Mouse (Mus musculus) heart, embryonic 14.5 days (tissue): ENCODE measurements around the gene Ednrb. TPM values are rescaled to one million over a fixed set of nuclear protein-coding genes. Genes with fewer than 3 reads are reported as not detected.
A peak's percentile ranks its signal among the peaks of the same experiment; 100 is the strongest.
"Not testable (repeated sequence)": the region's sequence is repeated elsewhere in the genome, so short reads cannot be mapped to it uniquely, and the experiment has no call there.

ENCODE experiments used
- ATAC-seq: fragments of 200-750 bp; cut with Nextera tagmentation; 2 replicates; pipeline ENCODE4 v1.8.0; 2017; ENCODE audit warnings: low read depth, moderate TSS enrichment; ENCODE audit not compliant: insufficient number of reproducible peaks, insufficient read depth, low FRiP score
- H3K27ac ChIP-seq, 2 experiments: fragments of 200-500 bp in 1 of 2; fragments of 300-500 bp in 1 of 2; sonication (generic) in 1 of 2; replicated peaks in 1 of 2; 2 replicates each; pipeline ENCODE4 v1.5.1; 2012 to 2014; ENCODE audit warnings: low read depth in 2 of 2, low read length in 2 of 2, control low read depth in 1 of 2, mild to moderate bottlenecking in 1 of 2, mixed read lengths in 1 of 2; ENCODE audit not compliant: control insufficient read depth in 1 of 2, insufficient read depth in 1 of 2
- H3K27me3 ChIP-seq: fragments of 300-500 bp; sonication (generic); 2 replicates; pipeline ENCODE4 v1.6.1; 2014; ENCODE audit warnings: mild to moderate bottlenecking, low read length, control low read depth; ENCODE audit not compliant: control insufficient read depth, insufficient read depth
- H3K36me3 ChIP-seq: fragments of 300-500 bp; sonication (generic); 2 replicates; pipeline ENCODE4 v1.6.1; 2014; ENCODE audit warnings: mild to moderate bottlenecking, control low read depth, low read length, mixed read lengths; ENCODE audit not compliant: control insufficient read depth, insufficient read depth
- H3K4me1 ChIP-seq, 2 experiments: fragments of 200-500 bp in 1 of 2; fragments of 300-500 bp in 1 of 2; sonication (generic) in 1 of 2; 2 replicates each; pipeline ENCODE4 v1.6.1; 2012 to 2014; ENCODE audit warnings: low read length in 2 of 2, control low read depth in 1 of 2, mixed read lengths in 1 of 2; ENCODE audit not compliant: control insufficient read depth in 2 of 2, insufficient read depth in 2 of 2
- H3K4me2 ChIP-seq: fragments of 300-500 bp; sonication (generic); 2 replicates; pipeline ENCODE4 v1.6.1; 2014; ENCODE audit warnings: mild to moderate bottlenecking, low read length
- H3K4me3 ChIP-seq, 2 experiments: fragments of 200-500 bp in 1 of 2; fragments of 300-500 bp in 1 of 2; sonication (generic) in 1 of 2; 2 replicates each; pipeline ENCODE4 v1.5.1; 2012 to 2014; ENCODE audit warnings: low read length in 2 of 2, mild to moderate bottlenecking in 2 of 2, control low read depth in 1 of 2, low read depth in 1 of 2, moderate library complexity in 1 of 2; ENCODE audit not compliant: control insufficient read depth in 1 of 2, insufficient read depth in 1 of 2
- H3K9ac ChIP-seq: fragments of 300-500 bp; sonication (generic); 2 replicates; pipeline ENCODE4 v1.6.1; 2014; ENCODE audit warnings: mild to moderate bottlenecking, low read length
- H3K9me3 ChIP-seq: fragments of 300-500 bp; sonication (generic); 2 replicates; pipeline ENCODE4 v1.6.1; 2016; ENCODE audit warnings: low read length, control low read depth; ENCODE audit not compliant: control insufficient read depth
- whole genome bisulfite sequencing: fragments of 180-500 bp; shearing (Covaris S2); extraction: QIAGEN DNeasy Blood & Tissue Kit; methylation state at CpG from one replicate; pipeline ENCODE4 v1.1.7; 2014; 5-methylcytosine and 5-hydroxymethylcytosine counted together
- polyA plus RNA-seq: library from polyadenylated mRNA; unstranded; fragments of >200 nt; fragmentation: Nextera tagmentation; extraction: Ambion mirVana; gene quantifications from 2 replicates; pipeline ENCODE4 v1.2.1, GENCODE M21; 2014

Ednrb gene
- polyA plus RNA-seq, 1 experiment from 2014 or later, result 114 TPM

DNA sequence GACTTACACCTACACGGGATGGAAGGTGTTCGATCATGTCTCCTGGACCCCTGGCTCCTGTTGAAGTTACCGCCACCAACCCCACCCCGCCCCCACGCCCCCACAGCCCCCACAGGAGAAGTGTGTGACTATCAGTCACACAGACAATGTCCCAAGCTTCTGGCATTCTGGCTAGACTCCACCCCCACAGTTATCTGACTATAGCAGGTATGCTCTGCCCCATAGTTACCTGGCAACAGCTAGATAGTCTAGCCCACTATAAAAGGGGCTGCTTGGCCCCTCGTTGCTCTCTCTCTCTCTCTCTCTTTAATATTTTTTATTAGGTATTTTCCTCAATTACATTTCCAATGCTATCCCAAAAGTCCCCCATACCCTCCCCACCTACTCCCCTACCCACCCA, 63.9 kb downstream of the Ednrb start:
- WGBS, result 88% methylated on average over 6 of the region's 6 CpGs
- not testable (repeated sequence) for H3K4me3 ChIP-seq, H3K36me3 ChIP-seq, H3K4me1 ChIP-seq, H3K27ac ChIP-seq, ATAC-seq, H3K9me3 ChIP-seq, H3K27me3 ChIP-seq, H3K4me2 ChIP-seq, H3K9ac ChIP-seq

DNA sequence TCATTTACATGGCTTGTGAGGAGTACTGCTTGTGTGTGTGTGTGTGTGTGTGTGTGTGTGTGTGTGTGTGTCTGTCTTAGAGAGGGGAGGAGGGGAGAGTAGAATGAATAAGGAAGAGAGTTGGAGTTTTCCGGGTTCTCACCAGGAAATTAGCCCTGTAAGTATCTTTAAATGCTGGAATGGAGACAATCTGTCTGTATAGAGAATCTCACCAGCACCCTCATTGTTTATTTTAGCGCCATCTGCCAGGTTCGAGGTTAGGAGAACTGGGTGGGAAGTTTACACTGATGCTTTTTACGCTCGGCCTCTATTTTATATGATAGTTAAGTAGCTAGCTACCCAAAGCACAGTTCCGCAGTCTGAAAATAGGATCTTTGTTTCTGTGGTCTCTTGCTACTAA, 64.9 kb downstream of the Ednrb start:
- Histone ChIP-seq H3K9ac (no peak overlapping the region), H3K27ac (no peak overlapping the region), H3K4me3 (no peak overlapping the region), H3K4me1 (peaks cover 0 to 2% of the 10 kb centered on the region in 2 experiments; a peak in 1 of 4 replicates), H3K27me3 (no peaks in the 10 kb centered on the region), H3K36me3 (no peaks in the 10 kb centered on the region), H3K9me3 (no peaks in the 10 kb centered on the region), H3K4me2 (no peak overlapping the region)
- no peak for ATAC-seq
- 77% methylated on average over 6 of the region's 6 CpGs for WGBS

DNA sequence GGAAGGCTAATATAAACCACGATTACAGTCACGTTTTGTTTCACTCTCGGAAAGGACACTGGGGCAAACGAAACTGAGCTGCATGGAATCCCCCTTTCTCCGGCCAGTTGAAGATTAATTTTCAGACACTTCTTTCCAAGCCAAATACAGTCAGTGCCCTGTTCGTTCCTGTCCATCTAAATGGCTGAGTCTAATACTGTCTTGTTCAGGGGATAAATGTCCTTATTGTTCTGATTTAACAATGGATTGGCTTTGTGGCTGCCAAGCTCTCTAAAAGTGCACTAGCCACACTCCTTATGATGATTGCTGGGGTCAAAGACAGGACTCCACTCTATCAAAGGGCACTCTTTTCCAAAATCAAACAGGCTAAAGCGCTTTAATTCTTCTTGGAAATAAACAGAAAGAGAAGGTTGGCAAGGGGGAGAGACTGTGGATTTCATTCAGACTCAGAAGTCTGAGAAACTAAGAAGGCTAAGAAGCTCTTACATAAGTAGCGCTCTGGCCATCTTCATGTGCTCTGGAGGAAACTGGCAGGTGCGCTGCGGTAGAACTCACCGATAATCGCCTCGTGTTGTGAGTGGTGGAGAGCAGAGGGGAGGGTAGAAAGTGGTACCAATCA, 65.6 kb downstream of the Ednrb start:
- no peaks in the 10 kb centered on the region for H3K27me3 ChIP-seq
- 65% methylated on average over 13 of the region's 13 CpGs for WGBS
- H3K9ac ChIP-seq, result 0 out of 2 replicates have a peak overlapping the region, but pooled peaks have one; percentile 25
- peaks cover 0 to 2% of the 10 kb centered on the region in 2 experiments; a peak in 1 of 4 replicates for H3K4me1 ChIP-seq
- H3K4me2 ChIP-seq, result peak overlapping the region; percentile 57
- no peaks in the 10 kb centered on the region for H3K9me3 ChIP-seq
- no peak for ATAC-seq
- no peaks in the 10 kb centered on the region for H3K36me3 ChIP-seq
- no peak overlapping the region for H3K27ac ChIP-seq
- peak overlapping the region in 1 of 2 experiments; percentile 25; a peak in 2 of 4 replicates for H3K4me3 ChIP-seq

DNA sequence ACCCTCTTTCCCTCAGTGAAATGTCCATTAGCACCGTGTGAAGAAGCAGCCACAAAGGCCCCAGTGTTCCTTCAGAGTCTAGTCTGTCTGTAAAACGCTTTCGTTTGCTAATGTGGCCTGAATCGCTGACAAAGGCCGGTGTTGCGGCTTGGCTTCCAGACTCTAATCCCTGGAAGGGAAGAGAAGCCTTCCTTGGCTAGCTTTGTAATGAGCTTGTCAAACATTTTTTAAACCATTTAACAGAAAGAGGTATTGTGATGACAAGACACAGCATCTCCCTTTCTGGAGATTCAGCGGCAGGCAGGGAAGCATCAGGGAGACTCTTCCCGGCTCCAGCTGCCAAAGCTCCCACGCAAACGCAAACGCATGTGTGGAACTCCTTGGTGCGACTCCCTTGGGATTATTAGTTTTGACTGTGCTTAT, 66.2 kb downstream of the Ednrb start:
- Histone ChIP-seq H3K9ac (0 out of 2 replicates have a peak overlapping the region, but pooled peaks have one; percentile 25), H3K4me3 (peak overlapping the region; percentile 13 to 25; a peak in 3 of 4 replicates), H3K27ac (no peak overlapping the region), H3K9me3 (no peaks in the 10 kb centered on the region), H3K4me1 (peaks cover 0 to 2% of the 10 kb centered on the region in 2 experiments; a peak in 1 of 4 replicates), H3K36me3 (no peaks in the 10 kb centered on the region), H3K27me3 (no peaks in the 10 kb centered on the region), H3K4me2 (peak overlapping the region; percentile 57)
- WGBS, result 32% methylated on average over 12 of the region's 12 CpGs
- ATAC-seq, result no peak

DNA sequence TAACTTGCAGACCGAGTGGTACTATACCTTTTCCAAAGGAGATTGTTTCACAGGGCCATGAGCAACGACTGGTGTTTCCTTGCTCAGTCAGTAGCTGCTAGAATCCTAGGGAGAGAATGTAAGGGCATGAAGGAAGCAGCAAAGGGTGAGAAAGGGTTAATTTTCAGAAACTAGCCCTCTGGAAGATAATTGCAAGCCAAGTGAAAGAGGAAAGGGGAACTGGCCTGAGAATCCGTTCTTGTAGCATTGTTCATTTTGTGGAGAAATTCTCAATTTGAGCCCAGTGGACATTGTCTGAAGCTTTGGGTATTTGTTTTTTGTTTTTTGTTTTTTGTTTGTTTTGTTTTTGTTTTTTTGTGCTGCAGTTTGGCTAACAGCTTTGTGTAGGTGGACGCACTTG, 66.8 kb downstream of the Ednrb start:
- peaks cover 0 to 2% of the 10 kb centered on the region in 2 experiments; a peak in 1 of 4 replicates for H3K4me1 ChIP-seq
- H3K9ac ChIP-seq, result no peak overlapping the region
- ATAC-seq, result no peak
- no peaks in the 10 kb centered on the region for H3K36me3 ChIP-seq
- H3K9me3 ChIP-seq, result no peaks in the 10 kb centered on the region
- no peaks in the 10 kb centered on the region for H3K27me3 ChIP-seq
- 60% methylated on average over 4 of the region's 4 CpGs for WGBS
- H3K4me2 ChIP-seq, result no peak overlapping the region
- H3K27ac ChIP-seq, result no peak overlapping the region
- no peak overlapping the region for H3K4me3 ChIP-seq

DNA sequence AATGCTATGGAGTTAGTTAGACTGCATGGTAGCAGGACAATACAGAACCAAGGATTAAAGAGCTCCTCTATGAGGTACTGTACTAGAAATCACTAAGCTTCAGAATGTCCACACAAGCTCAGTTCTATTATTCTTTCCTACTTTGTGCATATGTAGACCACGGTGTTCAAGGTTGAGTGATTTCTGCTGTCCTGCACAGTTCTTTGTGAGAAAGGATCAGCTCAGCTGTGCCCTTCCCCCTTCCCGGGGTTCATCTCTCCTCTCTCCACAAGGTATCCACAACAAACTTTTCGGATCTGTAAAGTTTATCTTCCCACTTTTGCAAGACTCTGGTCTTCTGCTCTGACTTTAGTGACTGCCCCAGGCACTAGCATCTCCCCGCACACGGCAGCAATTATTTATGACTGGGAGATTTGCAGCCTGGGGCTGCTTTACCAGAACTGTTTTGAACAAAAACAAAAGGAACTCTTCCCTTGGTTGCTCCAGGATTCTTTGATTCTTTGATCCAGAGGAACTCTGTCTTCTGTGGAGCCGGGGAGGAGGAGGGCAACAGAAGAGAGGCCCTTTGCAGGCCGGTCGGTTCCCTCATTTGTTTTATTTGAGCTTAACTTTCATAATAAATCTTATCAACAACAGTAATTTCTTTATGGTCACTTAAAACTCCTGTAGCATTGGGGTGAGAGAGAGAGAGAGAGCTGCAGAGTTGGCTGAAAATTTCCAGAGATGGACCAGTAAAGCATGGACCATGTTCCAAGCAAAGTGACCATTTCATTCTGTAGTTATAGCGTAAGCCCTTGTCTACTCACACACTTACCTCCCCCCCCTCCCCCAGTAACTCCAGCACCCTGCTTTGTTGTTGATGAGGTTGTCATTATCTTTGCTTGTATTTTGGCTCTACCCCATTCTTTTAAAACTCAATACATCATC, 74.6 kb downstream of the Ednrb start:
- Histone ChIP-seq H3K36me3 (no peaks in the 10 kb centered on the region), H3K27ac (no peak overlapping the region), H3K9me3 (no peaks in the 10 kb centered on the region), H3K27me3 (no peaks in the 10 kb centered on the region), H3K4me2 (no peak overlapping the region), H3K4me1 (no peaks in the 10 kb centered on the region), H3K4me3 (no peak overlapping the region), H3K9ac (no peak overlapping the region)
- WGBS, result 71% methylated on average over 9 of the region's 9 CpGs
- no peak for ATAC-seq

DNA sequence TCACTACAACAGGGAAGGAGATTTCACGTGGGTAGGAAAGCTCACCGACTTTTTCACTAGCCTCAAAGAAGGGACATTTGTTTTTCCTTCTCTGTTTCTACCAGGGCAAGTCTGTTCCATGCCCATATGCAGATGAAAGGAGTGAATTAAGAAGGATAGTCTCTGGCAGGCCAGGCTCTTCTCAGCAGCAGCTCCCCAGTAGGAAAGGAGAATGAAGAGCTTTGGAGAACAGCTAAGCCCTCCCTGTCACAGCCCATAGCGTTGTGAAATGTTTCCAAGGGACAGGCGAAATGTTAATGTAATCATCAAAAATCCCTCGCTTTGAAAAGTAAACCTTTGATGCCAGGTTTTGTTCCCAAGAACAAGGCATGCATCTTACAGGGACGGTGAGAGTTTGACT, 76.7 kb downstream of the Ednrb start:
- ATAC-seq, result no peak
- no peak overlapping the region for H3K4me3 ChIP-seq
- H3K36me3 ChIP-seq, result no peaks in the 10 kb centered on the region
- no peak overlapping the region for H3K4me2 ChIP-seq
- WGBS, result 68% methylated on average over 6 of the region's 6 CpGs
- H3K4me1 ChIP-seq, result no peaks in the 10 kb centered on the region
- no peak overlapping the region for H3K27ac ChIP-seq
- no peaks in the 10 kb centered on the region for H3K27me3 ChIP-seq
- no peaks in the 10 kb centered on the region for H3K9me3 ChIP-seq
- no peak overlapping the region for H3K9ac ChIP-seq
